In the genomic region with DNA sequence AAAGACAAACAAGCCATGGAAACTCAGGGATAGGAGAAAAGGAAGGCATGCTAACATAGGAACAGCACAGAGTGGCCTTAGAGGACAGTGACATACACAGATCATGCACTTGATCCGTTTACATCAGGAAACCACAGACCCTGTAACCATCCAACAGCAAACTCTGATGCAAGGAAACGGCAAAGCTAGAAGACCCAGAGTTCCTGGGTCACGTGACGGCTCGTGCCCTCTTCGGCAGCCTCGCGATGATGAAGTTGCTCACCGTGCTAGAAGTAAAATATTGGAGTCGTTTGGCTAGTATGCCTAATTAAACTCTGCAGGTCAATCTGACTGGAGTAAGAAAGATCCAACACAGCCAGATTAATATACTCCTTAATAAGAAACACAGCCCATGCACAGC, we compare ENCODE assay signal across 11 mouse cellular contexts. TPM values are rescaled to one million over a fixed set of nuclear protein-coding genes. Genes with fewer than 3 reads are reported as not detected.
A peak's percentile ranks its signal among the peaks of the same experiment; 100 is the strongest.
DNase-seq lines count a peak whose midpoint lies in the region; ATAC-seq and TF ChIP-seq lines count a peak whose summit lies in the region.
"Had no signal": no experiment of that assay in that cellular context is flagged by ENCODE, and none has a peak within 500 bp of the region (broad histone marks: within the 10 kb centered on the region; RNA-seq: fewer than 3 reads in every experiment).

No protein-coding gene starts in this region.

- H3K27me3 ChIP-seq in liver, embryonic 14.5 days (ENCODE audit: control insufficient read depth, insufficient read depth, low read length) = no peaks in the 10 kb centered on the region
- H3K27me3 ChIP-seq in liver, embryonic 11.5 days (replicated peaks; ENCODE audit: control insufficient read depth, insufficient read depth, low read length) = no peaks in the 10 kb centered on the region
- no peaks in the 10 kb centered on the region for H3K27me3 ChIP-seq in forebrain, embryonic 10.5 days (ENCODE audit: poor library complexity, severe bottlenecking)
- H3K27me3 ChIP-seq in embryonic facial prominence, embryonic 10.5 days (replicated peaks; ENCODE audit: low read depth, poor library complexity, severe bottlenecking) = no peaks in the 10 kb centered on the region

- H3K27ac ChIP-seq in liver, embryonic 14.5 days = no peak overlapping the region
- no peak overlapping the region for H3K27ac ChIP-seq in liver, embryonic 11.5 days (ENCODE audit: low read depth, low read length)
- H3K27ac ChIP-seq in forebrain, embryonic 10.5 days = peak overlapping the region; percentile 61; the same call in 1 of the 2 replicates
- no peak overlapping the region for H3K27ac ChIP-seq in embryonic facial prominence, embryonic 10.5 days (replicated peaks)
- H3K27ac ChIP-seq: midbrain, embryonic 10.5 days had no signal

- H3K4me2 ChIP-seq in liver, embryonic 14.5 days (ENCODE audit: low read depth) = peak overlapping the region; percentile 28
- H3K4me2 ChIP-seq in liver, embryonic 11.5 days = no peak overlapping the region

- ATAC-seq in liver, embryonic 14.5 days (ENCODE audit: insufficient read depth) = no peak
- ATAC-seq in liver, embryonic 11.5 days (replicated peaks; ENCODE audit: low FRiP score) = no peak
- peak; percentile 79 for ATAC-seq in megakaryocyte, adult 5-6 weeks (ENCODE audit: poor library complexity, severe bottlenecking)

- H3K4me3 ChIP-seq in liver, embryonic 14.5 days (ENCODE audit: insufficient read depth in 1 of 2, low read depth in 2 of 2, low read length in 2 of 2) = no peak overlapping the region
- H3K4me3 ChIP-seq in liver, embryonic 11.5 days (ENCODE audit: low read depth, low read length) = no peak overlapping the region
- H3K4me3 ChIP-seq in forebrain, embryonic 10.5 days = no peak overlapping the region
- H3K4me3 ChIP-seq in embryonic facial prominence, embryonic 10.5 days = no peak overlapping the region
- H3K4me3 ChIP-seq: erythroblast, embryonic 14.5 days; midbrain, embryonic 10.5 days had no signal

- DNase-seq in liver, embryonic 14.5 days (ENCODE audit: low read depth in 3 of 3, low spot score in 3 of 3) = no peak
- DNase-seq in liver, embryonic 11.5 days (ENCODE audit: low spot score) = no peak
- no peak for DNase-seq in forebrain, embryonic 10.5 days (ENCODE audit: extremely low spot score, low spot score)
- DNase-seq in thymus, postnatal 36 days = peak; percentile 32 to 44
- no peak for DNase-seq in frontal cortex, postnatal 14 days (ENCODE audit: low spot score in 2 of 2)
- no peak for DNase-seq in embryonic facial prominence, embryonic 10.5 days (ENCODE audit: low spot score)
- DNase-seq: heart, postnatal 36 days; kidney, postnatal 10 days had no signal

- WGBS in liver, embryonic 14.5 days (ENCODE audit: insufficient replicate concordance) = 30% methylated on average over 10 of the region's 10 CpGs
- 75% methylated on average over 10 of the region's 10 CpGs for WGBS in liver, embryonic 11.5 days
- 92% methylated on average over 10 of the region's 10 CpGs for WGBS in forebrain, embryonic 10.5 days
- 92% methylated on average over 10 of the region's 10 CpGs for WGBS in embryonic facial prominence, embryonic 10.5 days

- 0 out of 4 replicates have a peak, but pooled peaks cover 0 to 2% of the 10 kb centered on the region in 2 experiments for H3K4me1 ChIP-seq in liver, embryonic 14.5 days (replicated peaks; ENCODE audit: control insufficient read depth in 2 of 2, insufficient read depth in 2 of 2, low read length in 1 of 2)
- no peaks in the 10 kb centered on the region for H3K4me1 ChIP-seq in liver, embryonic 11.5 days (replicated peaks; ENCODE audit: control insufficient read depth, insufficient read depth, low read length)
- H3K4me1 ChIP-seq in forebrain, embryonic 10.5 days = peaks cover 52% of the 10 kb centered on the region
- H3K4me1 ChIP-seq in embryonic facial prominence, embryonic 10.5 days = peaks cover 27% of the 10 kb centered on the region

- TF ChIP-seq CTCF in liver, embryonic 14.5 days (IDR thresholded peaks at IDR 0.05; ENCODE audit: low read depth) = no peak

- TF ChIP-seq EP300 in liver, embryonic 14.5 days (IDR thresholded peaks at IDR 0.05; ENCODE audit: low read depth) = no peak

- H3K36me3 ChIP-seq in liver, embryonic 14.5 days (replicated peaks; ENCODE audit: control insufficient read depth, insufficient read depth, low read depth) = no peaks in the 10 kb centered on the region
- no peaks in the 10 kb centered on the region for H3K36me3 ChIP-seq in liver, embryonic 11.5 days (ENCODE audit: control insufficient read depth, insufficient read depth, low read length)
- peaks cover 35% of the 10 kb centered on the region for H3K36me3 ChIP-seq in forebrain, embryonic 10.5 days (replicated peaks)
- peaks cover 34% of the 10 kb centered on the region for H3K36me3 ChIP-seq in embryonic facial prominence, embryonic 10.5 days (replicated peaks)

- H3K9ac ChIP-seq in liver, embryonic 14.5 days (replicated peaks) = no peak overlapping the region
- H3K9ac ChIP-seq in liver, embryonic 11.5 days (ENCODE audit: low read depth, low read length) = no peak overlapping the region

- no peaks in the 10 kb centered on the region for H3K9me3 ChIP-seq in liver, embryonic 14.5 days (ENCODE audit: control insufficient read depth, low read length)
- no peaks in the 10 kb centered on the region for H3K9me3 ChIP-seq in liver, embryonic 11.5 days (ENCODE audit: control insufficient read depth, low read length)
- H3K9me3 ChIP-seq in forebrain, embryonic 10.5 days = no peaks in the 10 kb centered on the region
- no peaks in the 10 kb centered on the region for H3K9me3 ChIP-seq in embryonic facial prominence, embryonic 10.5 days
- H3K9me3 ChIP-seq: midbrain, embryonic 10.5 days had no signal

RNA-seq across cellular contexts. Expression of gene Cdc14a, which starts 25.3 kb away (rescaled TPM):
- polyA plus RNA-seq in liver, embryonic 14.5 days (2012; rRNA removed) = 0.90 and 1.3 TPM in 2 replicates
- 1.8 and 2.5 TPM in 2 replicates for polyA plus RNA-seq in liver, embryonic 14.5 days (2014; fragmentation: Nextera tagmentation; extraction: Ambion mirVana)
- polyA plus RNA-seq in liver, embryonic 11.5 days (2014; fragmentation: Nextera tagmentation; extraction: Ambion mirVana) = 6.7 and 7.1 TPM in 2 replicates
- 19.7 and 19.8 TPM in 2 replicates for polyA plus RNA-seq in forebrain, embryonic 10.5 days (2016; fragmentation: Nextera tagmentation; extraction: Ambion mirVana)
- 21.0 and 22.1 TPM in 2 replicates for total RNA-seq in megakaryocyte, adult 5-6 weeks (2015)
- 21.7 and 26.2 TPM in 2 replicates for total RNA-seq in megakaryocyte, adult 5-6 weeks (2017)
- 16.5 and 17.6 TPM in 2 replicates for polyA plus RNA-seq in embryonic facial prominence, embryonic 10.5 days (2016; fragmentation: Nextera tagmentation; extraction: Ambion mirVana)

Comparison
In these comparisons a context has a peak if more than half of its experiments do, and no peak if none do; other contexts are left out.
1. DNase-seq: peak in thymus, postnatal 36 days (2 of 2); none in liver, embryonic 14.5 days (0 of 3), liver, embryonic 11.5 days (single experiment), forebrain, embryonic 10.5 days (single experiment), frontal cortex, postnatal 14 days (0 of 2) and embryonic facial prominence, embryonic 10.5 days (single experiment).